Mouse (Mus musculus) thymus, adult 2 months (tissue): ENCODE measurements around the gene Afap1.

ENCODE experiments used
- CTCF ChIP-seq: fragments of 200-500 bp; IDR thresholded peaks from 2 replicates; pipeline ENCODE4 v1.5.1; 2012; ENCODE audit warnings: mild to moderate bottlenecking, control low read depth, low read length, moderate library complexity, borderline replicate concordance; ENCODE audit not compliant: control insufficient read depth, poor library complexity, insufficient read depth; ENCODE audit errors: extremely low read depth
- POLR2A ChIP-seq: fragments of 200-500 bp; IDR thresholded peaks from 2 replicates; pipeline ENCODE4 v1.6.1; 2012; ENCODE audit warnings: mild to moderate bottlenecking, low read length, control low read depth, moderate library complexity; ENCODE audit not compliant: control insufficient read depth, poor library complexity, insufficient read depth; ENCODE audit errors: extremely low read depth

GRCm38 (mm10) chr5:36018366-36018765 is 125.2 kb downstream of the Afap1 start:
- TF ChIP-seq CTCF (no peak), POLR2A (no peak)
